Comparison of ENCODE assay signal across 9 mouse cellular contexts in genomic region chr15:95827465-95827971, GRCm38 (mm10). TPM values are rescaled to one million over a fixed set of nuclear protein-coding genes. Genes with fewer than 3 reads are reported as not detected.
A peak's percentile ranks its signal among the peaks of the same experiment; 100 is the strongest.
DNase-seq lines count a peak whose midpoint lies in the region; ATAC-seq lines count a peak whose summit lies in the region.
"Had no signal": no experiment of that assay in that cellular context is flagged by ENCODE, and none has a peak within 500 bp of the region (broad histone marks: within the 10 kb centered on the region; RNA-seq: fewer than 3 reads in every experiment).

No protein-coding gene starts in this region.

- no peak overlapping the region for H3K9ac ChIP-seq in lung, embryonic 15.5 days
- H3K9ac ChIP-seq in embryonic facial prominence, embryonic 14.5 days (ENCODE audit: low read depth, low read length), result no peak overlapping the region
- H3K9ac ChIP-seq in limb, embryonic 11.5 days (ENCODE audit: low read length), result no peak overlapping the region
- H3K9ac ChIP-seq in stomach, embryonic 15.5 days, result no peak overlapping the region

- DNase-seq in lung, postnatal 4 days, result no peak
- DNase-seq in embryonic facial prominence, embryonic 14.5 days (ENCODE audit: low spot score), result no peak
- peak; percentile 39 for DNase-seq in limb, embryonic 11.5 days (ENCODE audit: low spot score)
- DNase-seq in thymus, postnatal 10 days (ENCODE audit: low spot score in 2 of 2), result no peak
- no peak for DNase-seq in lung, adult 18-20 months
- DNase-seq: heart, postnatal 4 days had no signal

- H3K4me2 ChIP-seq in lung, embryonic 15.5 days, result peak overlapping the region; percentile 28
- H3K4me2 ChIP-seq in embryonic facial prominence, embryonic 14.5 days (ENCODE audit: low read depth, low read length), result 0 out of 2 replicates have a peak overlapping the region, but pooled peaks have one; percentile 16
- no peak overlapping the region for H3K4me2 ChIP-seq in limb, embryonic 11.5 days (ENCODE audit: low read depth, severe bottlenecking)
- H3K4me2 ChIP-seq in stomach, embryonic 15.5 days, result peak overlapping the region; percentile 21

- no peak overlapping the region for H3K4me3 ChIP-seq in lung, embryonic 15.5 days
- no peak overlapping the region for H3K4me3 ChIP-seq in embryonic facial prominence, embryonic 14.5 days (ENCODE audit: low read depth, low read length)
- no peak overlapping the region for H3K4me3 ChIP-seq in limb, embryonic 11.5 days (ENCODE audit: low read depth, low read length)
- H3K4me3 ChIP-seq in stomach, embryonic 15.5 days (replicated peaks), result no peak overlapping the region

- H3K27me3 ChIP-seq in lung, embryonic 15.5 days, result no peaks in the 10 kb centered on the region
- H3K27me3 ChIP-seq in embryonic facial prominence, embryonic 14.5 days (replicated peaks; ENCODE audit: control insufficient read depth, insufficient read depth, low read length), result no peaks in the 10 kb centered on the region
- H3K27me3 ChIP-seq in limb, embryonic 11.5 days (ENCODE audit: control insufficient read depth, insufficient read depth, low read length), result no peaks in the 10 kb centered on the region
- no peaks in the 10 kb centered on the region for H3K27me3 ChIP-seq in stomach, embryonic 15.5 days (replicated peaks)

- ATAC-seq in lung, embryonic 15.5 days (ENCODE audit: borderline replicate concordance, extremely low read depth, low FRiP score, low TSS enrichment), result peak; percentile 8; the same call in 1 of the 2 replicates
- no peak for ATAC-seq in embryonic facial prominence, embryonic 14.5 days (ENCODE audit: low read depth)
- no peak for ATAC-seq in limb, embryonic 11.5 days (ENCODE audit: insufficient number of reproducible peaks, low FRiP score, low TSS enrichment, low read depth)
- no peak for ATAC-seq in stomach, embryonic 15.5 days (ENCODE audit: insufficient read depth, low FRiP score, low read depth)
- ATAC-seq in frontal cortex, adult (ENCODE audit: low TSS enrichment), result no peak

- H3K36me3 ChIP-seq in lung, embryonic 15.5 days, result no peaks in the 10 kb centered on the region
- no peaks in the 10 kb centered on the region for H3K36me3 ChIP-seq in embryonic facial prominence, embryonic 14.5 days (ENCODE audit: control insufficient read depth, insufficient read depth, low read length)
- no peaks in the 10 kb centered on the region for H3K36me3 ChIP-seq in limb, embryonic 11.5 days (ENCODE audit: control insufficient read depth, insufficient read depth, low read length)
- H3K36me3 ChIP-seq in stomach, embryonic 15.5 days, result no peaks in the 10 kb centered on the region

- no peaks in the 10 kb centered on the region for H3K9me3 ChIP-seq in lung, embryonic 15.5 days
- no peaks in the 10 kb centered on the region for H3K9me3 ChIP-seq in embryonic facial prominence, embryonic 14.5 days (ENCODE audit: control insufficient read depth, low read length)
- H3K9me3 ChIP-seq in limb, embryonic 11.5 days (ENCODE audit: control insufficient read depth, low read length), result no peaks in the 10 kb centered on the region
- no peaks in the 10 kb centered on the region for H3K9me3 ChIP-seq in stomach, embryonic 15.5 days

- H3K4me1 ChIP-seq in lung, embryonic 15.5 days, result peaks cover 46% of the 10 kb centered on the region
- H3K4me1 ChIP-seq in embryonic facial prominence, embryonic 14.5 days (ENCODE audit: control insufficient read depth, insufficient read depth, low read length), result peaks cover 35% of the 10 kb centered on the region
- H3K4me1 ChIP-seq in limb, embryonic 11.5 days (ENCODE audit: control insufficient read depth, insufficient read depth, low read length), result peaks cover 31% of the 10 kb centered on the region
- H3K4me1 ChIP-seq in stomach, embryonic 15.5 days, result peaks cover 31% of the 10 kb centered on the region

- H3K27ac ChIP-seq in lung, embryonic 15.5 days, result peak overlapping the region; percentile 86
- H3K27ac ChIP-seq in embryonic facial prominence, embryonic 14.5 days (replicated peaks; ENCODE audit: low read depth, low read length), result 0 out of 2 replicates have a peak overlapping the region, but pooled peaks have one; percentile 22
- H3K27ac ChIP-seq in limb, embryonic 11.5 days (replicated peaks; ENCODE audit: low read depth, low read length), result no peak overlapping the region
- H3K27ac ChIP-seq in stomach, embryonic 15.5 days, result peak overlapping the region; percentile 32

- 34% methylated on average over 11 of the region's 11 CpGs for WGBS in lung, embryonic 15.5 days
- WGBS in embryonic facial prominence, embryonic 14.5 days, result 28% methylated on average over 11 of the region's 11 CpGs
- WGBS in limb, embryonic 11.5 days, result 51% methylated on average over 11 of the region's 11 CpGs
- 34% methylated on average over 11 of the region's 11 CpGs for WGBS in stomach, embryonic 15.5 days

RNA-seq across cellular contexts. Expression of gene Ano6, which starts 36.9 kb away (rescaled TPM):
- polyA plus RNA-seq in lung, embryonic 15.5 days (2015; fragmentation: Nextera tagmentation; extraction: Ambion mirVana), result 39.5 and 44.0 TPM in 2 replicates
- 57.3 and 59.5 TPM in 2 replicates for polyA plus RNA-seq in embryonic facial prominence, embryonic 14.5 days (2014; fragmentation: Nextera tagmentation; extraction: Ambion mirVana)
- 41.9 and 51.3 TPM in 2 replicates for polyA plus RNA-seq in limb, embryonic 11.5 days (2014; fragmentation: Nextera tagmentation; extraction: Ambion mirVana)
- polyA plus RNA-seq in stomach, embryonic 15.5 days (2015; fragmentation: Nextera tagmentation; extraction: Ambion mirVana), result 37.8 and 43.3 TPM in 2 replicates
